In the genomic region with DNA sequence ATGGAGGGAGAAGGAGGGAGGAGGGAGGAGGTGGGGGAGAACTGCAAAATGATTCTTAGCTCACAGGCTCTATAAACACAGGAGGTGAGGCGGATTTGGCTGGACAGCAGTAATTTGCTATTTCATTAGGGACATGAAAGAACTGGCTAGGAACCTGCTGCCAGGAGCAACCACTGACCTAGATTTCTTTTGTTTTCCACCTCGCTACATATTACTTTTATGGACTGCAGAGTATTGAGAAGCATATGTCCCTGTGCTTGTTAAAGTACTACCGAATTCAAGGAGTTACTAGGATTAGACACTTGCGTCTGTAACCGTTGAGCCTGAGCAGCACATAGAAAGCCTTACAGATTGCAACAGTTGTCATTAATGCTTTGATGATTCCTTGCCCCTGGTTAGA, we compare ENCODE assay signal across 19 mouse cellular contexts.
"Had no signal": no experiment of that assay in that cellular context is flagged by ENCODE, and none has a peak within 500 bp of the region (broad histone marks: within the 10 kb centered on the region; RNA-seq: fewer than 3 reads in every experiment).

No protein-coding gene starts in this region.

- H3K27me3 ChIP-seq: limb, embryonic 12.5 days; limb, embryonic 15.5 days; liver, embryonic 12.5 days; liver, embryonic 15.5 days; midbrain, embryonic 13.5 days; neural tube, embryonic 13.5 days had no signal

- H3K9ac ChIP-seq: limb, embryonic 12.5 days; limb, embryonic 15.5 days; liver, embryonic 12.5 days; liver, embryonic 15.5 days; midbrain, embryonic 13.5 days; neural tube, embryonic 13.5 days had no signal

- H3K27ac ChIP-seq: kidney, postnatal 0 days; limb, embryonic 12.5 days; limb, embryonic 15.5 days; liver, embryonic 12.5 days; liver, embryonic 15.5 days; midbrain, embryonic 10.5 days; midbrain, embryonic 13.5 days; neural tube, embryonic 13.5 days had no signal

- ATAC-seq: intestine, postnatal 0 days; liver, embryonic 12.5 days; lung, postnatal 0 days; midbrain, embryonic 13.5 days; midbrain, embryonic 16.5 days had no signal

- H3K4me2 ChIP-seq: limb, embryonic 12.5 days; limb, embryonic 15.5 days; liver, embryonic 12.5 days; liver, embryonic 15.5 days; midbrain, embryonic 13.5 days; neural tube, embryonic 13.5 days had no signal

- H3K9me3 ChIP-seq: limb, embryonic 15.5 days; liver, embryonic 12.5 days; liver, embryonic 15.5 days; midbrain, embryonic 10.5 days; midbrain, embryonic 13.5 days; neural tube, embryonic 13.5 days had no signal

- H3K4me1 ChIP-seq: midbrain, embryonic 10.5 days; midbrain, embryonic 13.5 days; neural tube, embryonic 13.5 days had no signal

- H3K4me3 ChIP-seq: limb, embryonic 12.5 days; limb, embryonic 15.5 days; liver, embryonic 12.5 days; liver, embryonic 15.5 days; megakaryocyte, embryonic 14.5 days; midbrain, embryonic 10.5 days; midbrain, embryonic 13.5 days; myocyte; neural tube, embryonic 13.5 days had no signal

- DNase-seq: kidney, postnatal 4 days; left cerebral cortex, postnatal 4 days; lung, adult 2 months; retina, postnatal 1 day; thymus, adult 18-20 months; thymus, postnatal 36 days had no signal

- H3K36me3 ChIP-seq: limb, embryonic 12.5 days; limb, embryonic 15.5 days; liver, embryonic 12.5 days; liver, embryonic 15.5 days; midbrain, embryonic 10.5 days; midbrain, embryonic 13.5 days; neural tube, embryonic 13.5 days had no signal
